ENCODE assay signal across 9 mouse cellular contexts in genomic region chr9:63779950-63780887, GRCm38 (mm10). TPM values are rescaled to one million over a fixed set of nuclear protein-coding genes. Genes with fewer than 3 reads are reported as not detected.
DNase-seq lines count a peak whose midpoint lies in the region; ATAC-seq lines count a peak whose summit lies in the region.
"Had no signal": no experiment of that assay in that cellular context is flagged by ENCODE, and none has a peak within 500 bp of the region (broad histone marks: within the 10 kb centered on the region; RNA-seq: fewer than 3 reads in every experiment).

No protein-coding gene starts in this region.

- 35% methylated on average over 17 of the region's 17 CpGs for WGBS in liver, embryonic 13.5 days (ENCODE audit: insufficient replicate concordance)
- WGBS in midbrain, embryonic 13.5 days = 64% methylated on average over 17 of the region's 17 CpGs

- no peaks in the 10 kb centered on the region for H3K9me3 ChIP-seq in liver, embryonic 13.5 days (replicated peaks)
- H3K9me3 ChIP-seq in midbrain, embryonic 13.5 days = no peaks in the 10 kb centered on the region
- H3K9me3 ChIP-seq: neural tube, embryonic 13.5 days had no signal

- H3K9ac ChIP-seq in liver, embryonic 13.5 days = no peak overlapping the region
- no peak overlapping the region; the same call in 1 of the 2 replicates for H3K9ac ChIP-seq in midbrain, embryonic 13.5 days (replicated peaks)
- H3K9ac ChIP-seq: neural tube, embryonic 13.5 days had no signal

- H3K27ac ChIP-seq in liver, embryonic 13.5 days = 0 out of 2 replicates have a peak overlapping the region, but pooled peaks have one; percentile 32
- no peak overlapping the region for H3K27ac ChIP-seq in midbrain, embryonic 13.5 days
- H3K27ac ChIP-seq: neural tube, embryonic 13.5 days had no signal

- H3K4me1 ChIP-seq in liver, embryonic 13.5 days (replicated peaks) = peaks cover 56% of the 10 kb centered on the region
- H3K4me1 ChIP-seq in midbrain, embryonic 13.5 days (replicated peaks) = peaks cover 17% of the 10 kb centered on the region

- no peaks in the 10 kb centered on the region for H3K36me3 ChIP-seq in liver, embryonic 13.5 days
- no peaks in the 10 kb centered on the region for H3K36me3 ChIP-seq in midbrain, embryonic 13.5 days
- H3K36me3 ChIP-seq: neural tube, embryonic 13.5 days had no signal

- H3K4me2 ChIP-seq in liver, embryonic 13.5 days = no peak overlapping the region
- no peak overlapping the region for H3K4me2 ChIP-seq in midbrain, embryonic 13.5 days (replicated peaks)
- H3K4me2 ChIP-seq: neural tube, embryonic 13.5 days had no signal

- peak; percentile 91 for DNase-seq in 416B (ENCODE audit: low read depth)
- peak; percentile 26 for DNase-seq in Muller cell, postnatal 12 days (ENCODE audit: inconsistent ontology term)
- peak; percentile 86 to 94 for DNase-seq in layer of hippocampus, adult 18-20 months (ENCODE audit: low spot score in 2 of 2)
- no peak for DNase-seq in liver, embryonic 13.5 days
- peak; percentile 90 for DNase-seq in right cerebral cortex, postnatal 25 days
- DNase-seq in thymus, postnatal 10 days (ENCODE audit: low spot score in 2 of 2) = no peak

- H3K4me3 ChIP-seq in liver, embryonic 13.5 days (replicated peaks) = no peak overlapping the region
- no peak overlapping the region for H3K4me3 ChIP-seq in midbrain, embryonic 13.5 days (replicated peaks)
- H3K4me3 ChIP-seq: neural tube, embryonic 13.5 days had no signal

- H3K27me3 ChIP-seq in liver, embryonic 13.5 days = no peaks in the 10 kb centered on the region
- no peaks in the 10 kb centered on the region for H3K27me3 ChIP-seq in midbrain, embryonic 13.5 days

- peak; percentile 93 for ATAC-seq in granulocyte monocyte progenitor cell, adult 5-6 weeks (replicated peaks; ENCODE audit: poor library complexity, severe bottlenecking)
- no peak for ATAC-seq in liver, embryonic 13.5 days (ENCODE audit: low read depth)
- no peak for ATAC-seq in midbrain, embryonic 13.5 days

RNA-seq across cellular contexts. Expression of gene Smad3, which starts 22.4 kb away (rescaled TPM):
- total RNA-seq in granulocyte monocyte progenitor cell, adult 5-6 weeks (2014; fragmentation: Nextera tagmentation) = 12.6 and 21.3 TPM in 2 replicates
- 11.6 and 24.7 TPM in 2 replicates for total RNA-seq in granulocyte monocyte progenitor cell, adult 5-6 weeks (2017)
- total RNA-seq in layer of hippocampus, adult 18-20 months (2021) = 10 to 100 TPM; 58.2 to 62.5 TPM
- polyA plus RNA-seq in liver, embryonic 13.5 days (2015; fragmentation: Nextera tagmentation; extraction: Ambion mirVana) = 2.7 and 3.0 TPM in 2 replicates
- 10.1 and 11.6 TPM in 2 replicates for polyA plus RNA-seq in midbrain, embryonic 13.5 days (2015; fragmentation: Nextera tagmentation; extraction: Ambion mirVana)

Comparison
In these comparisons a context has a peak if more than half of its experiments do, and no peak if none do; other contexts are left out.
1. DNase-seq: peak in 416B (single experiment), Muller cell, postnatal 12 days (single experiment), layer of hippocampus, adult 18-20 months (2 of 2) and right cerebral cortex, postnatal 25 days (single experiment); none in liver, embryonic 13.5 days (single experiment) and thymus, postnatal 10 days (0 of 2).